Mouse (Mus musculus) liver, embryonic 15.5 days (tissue): ENCODE results near the gene Olfr78. TPM values are rescaled to one million over a fixed set of nuclear protein-coding genes. Genes with fewer than 3 reads are reported as not detected.

Experiments used
- ATAC-seq: fragments of 200-750 bp; cut with Nextera tagmentation; 2 replicates; pipeline ENCODE4 v1.8.0; 2017; ENCODE audit warnings: moderate number of reproducible peaks, mild to moderate bottlenecking, moderate library complexity; ENCODE audit not compliant: insufficient read depth
- H3K27ac ChIP-seq: fragments of 300-500 bp; sonication (generic); replicated peaks from 2 replicates; pipeline ENCODE4 v1.5.1; 2015; ENCODE audit warnings: mild to moderate bottlenecking, inconsistent platforms
- H3K27me3 ChIP-seq: fragments of 300-500 bp; sonication (generic); 2 replicates; pipeline ENCODE4 v1.6.1; 2015; ENCODE audit warnings: mild to moderate bottlenecking, inconsistent platforms
- H3K36me3 ChIP-seq: fragments of 300-500 bp; sonication (generic); replicated peaks from 2 replicates; pipeline ENCODE4 v1.6.1; 2015; ENCODE audit warnings: moderate library complexity, mild to moderate bottlenecking, inconsistent platforms
- H3K4me1 ChIP-seq: fragments of 300-500 bp; sonication (generic); replicated peaks from 2 replicates; pipeline ENCODE4 v1.6.1; 2015; ENCODE audit warnings: inconsistent platforms
- H3K4me2 ChIP-seq: fragments of 300-500 bp; sonication (generic); 2 replicates; pipeline ENCODE4 v1.6.1; 2015; ENCODE audit warnings: moderate library complexity, mild to moderate bottlenecking, inconsistent platforms
- H3K4me3 ChIP-seq: fragments of 300-500 bp; sonication (generic); replicated peaks from 2 replicates; pipeline ENCODE4 v1.5.1; 2015; ENCODE audit warnings: mild to moderate bottlenecking, inconsistent platforms
- H3K9ac ChIP-seq: fragments of 300-500 bp; sonication (generic); 2 replicates; pipeline ENCODE4 v1.6.1; 2015; ENCODE audit warnings: moderate library complexity, mild to moderate bottlenecking, inconsistent platforms
- H3K9me3 ChIP-seq: fragments of 300-500 bp; sonication (generic); replicated peaks from 2 replicates; pipeline ENCODE4 v1.6.1; 2016; ENCODE audit warnings: inconsistent platforms
- WGBS: fragments of 180-500 bp; shearing (Covaris S2); methylation state at CpG from one replicate; pipeline ENCODE4 v1.1.7; 2015; ENCODE audit warnings: mixed read lengths; ENCODE audit not compliant: insufficient replicate concordance; 5-methylcytosine and 5-hydroxymethylcytosine counted together
- polyA plus RNA-seq: library from polyadenylated mRNA; unstranded; fragments of >200 nt; fragmentation: Nextera tagmentation; extraction: Ambion mirVana; gene quantifications from 2 replicates; pipeline ENCODE4 v1.2.1, GENCODE M21; 2015

The Olfr78 gene
- not detected in 2 replicates for polyA plus RNA-seq

DNA sequence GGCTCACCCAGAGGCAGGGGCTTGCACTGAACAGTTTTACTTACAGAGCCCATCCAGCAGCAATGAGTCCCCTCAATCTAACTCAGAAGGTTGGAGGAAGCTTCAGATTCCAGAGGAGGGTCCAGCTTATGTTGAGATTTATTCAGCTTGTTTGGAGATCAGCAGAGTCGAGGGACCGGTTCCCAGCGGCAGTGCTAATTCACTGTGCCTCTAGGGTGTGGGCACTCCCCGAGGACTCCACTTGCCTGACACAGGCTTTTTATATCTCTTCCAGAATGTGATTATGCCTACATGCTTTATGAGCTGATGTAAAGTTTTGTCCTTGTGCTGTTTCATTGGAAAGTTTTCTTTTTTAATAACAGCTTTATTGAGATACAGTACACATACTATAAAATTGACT, at the start of gene Olfr78, which contains the start of gene Olfr560:
TSS of gene Olfr78 (minus strand) at position 206 of the 400 bp plus-strand sequence.
TSS of gene Olfr560 (minus strand) at position 101 of the 400 bp plus-strand sequence.
- Histone ChIP-seq H3K4me2 (no peak within 1 kb of the TSS), H3K27me3 (no peaks in the 10 kb centered on the region), H3K9me3 (no peaks in the 10 kb centered on the region), H3K36me3 (no peaks in the 10 kb centered on the region), H3K9ac (no peak within 1 kb of the TSS), H3K4me3 (no peak within 1 kb of the TSS), H3K27ac (no peak within 1 kb of the TSS), H3K4me1 (no peaks in the 10 kb centered on the region)
- WGBS: 57% methylated on average over 4 of the region's 4 CpGs
- no peak for ATAC-seq

DNA sequence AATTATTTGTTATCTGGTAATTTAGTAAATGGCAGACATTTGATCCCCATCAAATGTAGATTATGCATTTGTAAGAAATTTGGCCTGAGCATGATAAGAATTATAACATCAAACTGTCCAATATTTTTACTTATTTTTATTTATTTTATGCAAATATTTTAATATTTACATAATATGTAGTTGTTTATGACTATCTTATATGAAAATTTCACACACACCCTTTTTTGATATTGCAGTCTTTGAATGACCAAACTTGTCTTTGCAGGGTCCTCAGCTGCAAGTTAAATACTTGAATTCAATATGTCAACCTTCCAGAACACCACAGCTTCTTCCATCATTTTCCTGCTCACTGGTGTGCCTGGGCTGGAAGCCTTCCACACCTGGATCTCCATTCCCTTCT, 43.9 kb upstream of the Olfr78 start, which contains the start of gene Olfr564:
TSS of gene Olfr564 (plus strand) at position 301 of the 400 bp plus-strand sequence.
- H3K27me3 ChIP-seq: no peaks in the 10 kb centered on the region
- no peak within 1 kb of the TSS for H3K9ac ChIP-seq
- H3K4me2 ChIP-seq: no peak within 1 kb of the TSS
- H3K27ac ChIP-seq: no peak within 1 kb of the TSS
- H3K36me3 ChIP-seq: no peaks in the 10 kb centered on the region
- no peaks in the 10 kb centered on the region for H3K4me1 ChIP-seq
- H3K9me3 ChIP-seq: no peaks in the 10 kb centered on the region
- no peak for ATAC-seq
- no peak within 1 kb of the TSS for H3K4me3 ChIP-seq

DNA sequence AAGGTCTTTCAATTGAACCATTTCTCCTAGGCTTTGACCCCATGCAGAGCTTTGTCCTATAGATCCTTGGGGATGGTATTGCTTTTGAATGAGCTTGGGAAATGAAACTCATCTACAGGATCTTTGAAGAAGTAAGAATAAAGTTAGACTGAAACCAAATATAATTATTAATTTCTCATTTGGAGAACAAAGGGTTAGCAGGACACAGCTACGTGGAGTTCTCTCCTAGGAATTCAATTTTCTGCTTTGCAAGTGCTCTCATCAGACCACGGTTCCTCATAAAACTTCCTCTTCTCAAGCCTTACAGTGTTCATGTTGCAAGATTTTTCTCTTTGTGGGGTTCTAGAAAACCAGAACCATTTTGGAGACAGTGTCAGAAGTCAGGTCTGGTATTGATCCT, 11.7 kb upstream of the Olfr78 start, which contains the start of gene Olfr561:
TSS of gene Olfr561 (plus strand) at position 301 of the 400 bp plus-strand sequence.
- H3K9me3 ChIP-seq: no peaks in the 10 kb centered on the region
- H3K36me3 ChIP-seq: no peaks in the 10 kb centered on the region
- WGBS: 30% methylated on average over 2 of the region's 2 CpGs
- no peaks in the 10 kb centered on the region for H3K4me1 ChIP-seq
- ATAC-seq: no peak
- no peak within 1 kb of the TSS for H3K4me2 ChIP-seq
- no peak within 1 kb of the TSS for H3K9ac ChIP-seq
- no peak within 1 kb of the TSS for H3K4me3 ChIP-seq
- no peak within 1 kb of the TSS for H3K27ac ChIP-seq
- H3K27me3 ChIP-seq: no peaks in the 10 kb centered on the region

DNA sequence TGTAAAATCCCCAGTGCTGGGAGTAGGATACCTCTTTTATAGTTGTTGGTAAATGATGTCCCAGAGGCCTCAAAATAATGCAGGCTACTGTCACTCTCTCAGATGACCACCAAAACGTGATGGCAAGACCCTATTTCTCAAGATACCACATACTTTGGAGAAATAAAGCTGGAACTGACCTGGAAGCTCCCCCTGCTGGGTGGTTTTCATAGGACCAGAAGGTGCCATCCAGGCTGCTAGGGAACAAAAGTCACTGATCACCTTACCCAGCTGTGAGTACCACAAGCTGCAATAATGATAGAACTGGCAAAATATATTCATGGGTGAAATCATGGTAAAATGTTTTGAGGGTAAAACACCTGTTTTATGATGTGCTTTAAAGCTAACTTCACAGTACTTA, 7.2 kb downstream of the Olfr78 start:
- Histone ChIP-seq H3K4me3 (no peak overlapping the region), H3K4me2 (no peak overlapping the region), H3K9me3 (no peaks in the 10 kb centered on the region), H3K27ac (no peak overlapping the region), H3K4me1 (no peaks in the 10 kb centered on the region), H3K9ac (no peak overlapping the region), H3K27me3 (no peaks in the 10 kb centered on the region), H3K36me3 (no peaks in the 10 kb centered on the region)
- no peak for ATAC-seq
- 16% methylated on average over 1 of the region's 1 CpGs for WGBS

DNA sequence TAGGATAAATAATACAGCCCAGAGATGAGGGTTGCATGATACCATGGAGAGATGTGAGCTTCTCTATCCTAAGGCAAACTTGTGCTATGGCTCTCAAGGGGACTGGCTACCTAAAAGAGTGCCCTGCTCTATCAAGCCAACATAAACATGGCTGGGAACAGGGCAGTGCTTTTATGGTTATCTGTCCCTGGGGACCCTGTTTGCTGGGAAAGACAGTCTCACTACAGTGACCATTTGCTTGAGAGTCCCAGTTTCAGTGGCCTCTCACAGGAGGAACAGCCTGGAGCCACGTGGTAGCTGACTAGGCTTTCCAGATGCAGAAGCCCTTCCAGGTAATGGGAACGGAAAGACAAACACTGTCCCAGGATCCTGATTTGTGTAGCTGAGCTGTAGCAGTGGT, 21.6 kb downstream of the Olfr78 start:
- H3K27me3 ChIP-seq: no peaks in the 10 kb centered on the region
- WGBS: 37% methylated on average over 2 of the region's 2 CpGs
- H3K4me1 ChIP-seq: no peaks in the 10 kb centered on the region
- no peaks in the 10 kb centered on the region for H3K36me3 ChIP-seq
- ATAC-seq: no peak
- H3K4me3 ChIP-seq: no peak overlapping the region
- H3K9me3 ChIP-seq: no peaks in the 10 kb centered on the region
- H3K4me2 ChIP-seq: no peak overlapping the region
- no peak overlapping the region for H3K27ac ChIP-seq
- no peak overlapping the region for H3K9ac ChIP-seq

DNA sequence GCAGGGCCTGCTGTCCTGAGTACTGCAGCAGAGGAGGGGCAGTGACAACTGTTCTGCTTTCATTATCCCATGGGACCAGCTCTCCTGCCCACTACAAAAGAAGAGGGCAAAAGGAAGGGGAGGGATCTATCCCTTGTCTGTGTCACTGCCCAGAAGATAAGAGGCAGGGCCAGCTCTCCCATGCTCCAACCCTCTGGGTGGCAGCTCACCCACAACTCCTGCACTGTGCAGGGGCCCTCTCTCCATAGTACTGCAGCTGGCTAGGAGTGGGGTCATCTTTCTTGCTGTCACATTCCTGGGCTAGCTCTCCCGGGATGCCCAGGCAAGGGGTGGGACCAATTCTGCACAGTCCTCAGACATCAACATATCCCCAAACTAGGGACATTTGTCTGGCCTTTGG, 25.5 kb downstream of the Olfr78 start:
- no peaks in the 10 kb centered on the region for H3K36me3 ChIP-seq
- H3K9me3 ChIP-seq: no peaks in the 10 kb centered on the region
- H3K9ac ChIP-seq: no peak overlapping the region
- H3K27me3 ChIP-seq: no peaks in the 10 kb centered on the region
- no peak overlapping the region for H3K4me2 ChIP-seq
- no peak overlapping the region for H3K4me3 ChIP-seq
- no peaks in the 10 kb centered on the region for H3K4me1 ChIP-seq
- WGBS: 53% methylated on average over 1 of the region's 1 CpGs
- ATAC-seq: no peak
- H3K27ac ChIP-seq: no peak overlapping the region

DNA sequence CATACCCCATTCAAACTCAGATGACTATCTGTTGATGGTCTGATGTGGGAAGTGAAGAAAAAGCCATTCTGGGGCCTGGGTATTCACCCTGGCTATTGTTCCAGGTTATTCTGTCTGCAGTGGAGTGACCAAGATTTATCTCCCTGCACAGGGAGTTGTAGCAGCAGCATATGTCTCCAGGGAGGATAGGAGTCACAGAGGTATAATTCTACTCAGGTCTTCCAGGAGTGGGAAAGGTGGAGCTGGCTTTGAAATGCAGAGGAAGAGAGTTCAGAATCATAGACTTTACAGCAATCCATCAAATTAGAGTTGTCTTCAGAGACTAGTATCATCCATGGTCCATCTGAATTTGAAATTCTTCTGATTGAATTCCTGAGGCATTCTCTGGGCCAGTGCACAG, 31.9 kb downstream of the Olfr78 start, which contains the start of gene Olfr559:
TSS of gene Olfr559 (minus strand) at position 101 of the 400 bp plus-strand sequence.
- H3K27ac ChIP-seq: no peak within 1 kb of the TSS
- ATAC-seq: no peak
- no peaks in the 10 kb centered on the region for H3K4me1 ChIP-seq
- no peak within 1 kb of the TSS for H3K9ac ChIP-seq
- H3K9me3 ChIP-seq: no peaks in the 10 kb centered on the region
- H3K36me3 ChIP-seq: no peaks in the 10 kb centered on the region
- no peaks in the 10 kb centered on the region for H3K27me3 ChIP-seq
- no peak within 1 kb of the TSS for H3K4me3 ChIP-seq
- H3K4me2 ChIP-seq: no peak within 1 kb of the TSS

DNA sequence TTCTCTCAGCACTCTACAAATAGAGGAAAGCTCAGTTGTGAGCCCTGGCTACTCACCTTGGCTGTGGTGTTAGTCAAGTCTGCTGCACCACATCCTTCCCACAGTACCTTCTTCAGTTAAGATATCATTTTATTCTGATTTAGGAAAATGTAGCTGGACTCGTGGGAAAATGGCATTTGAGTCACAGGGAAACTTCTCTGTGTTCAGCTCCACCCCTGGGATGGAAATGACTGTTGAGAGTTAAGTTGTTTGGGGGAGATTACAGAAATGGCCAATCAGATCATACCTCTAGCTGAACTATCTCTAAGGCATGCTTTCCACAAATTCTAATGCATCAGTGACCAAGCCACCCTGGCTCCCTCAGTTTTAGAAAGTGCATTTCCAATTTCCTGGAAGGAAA, 40.3 kb downstream of the Olfr78 start, which contains the start of gene Olfr33:
TSS of gene Olfr33 (minus strand) at position 101 of the 400 bp plus-strand sequence.
- ATAC-seq: no peak
- H3K27me3 ChIP-seq: no peaks in the 10 kb centered on the region
- H3K27ac ChIP-seq: no peak within 1 kb of the TSS
- H3K9ac ChIP-seq: no peak within 1 kb of the TSS
- no peaks in the 10 kb centered on the region for H3K36me3 ChIP-seq
- H3K4me3 ChIP-seq: no peak within 1 kb of the TSS
- no peaks in the 10 kb centered on the region for H3K9me3 ChIP-seq
- no peaks in the 10 kb centered on the region for H3K4me1 ChIP-seq
- H3K4me2 ChIP-seq: no peak within 1 kb of the TSS
- WGBS: 21% methylated on average over 1 of the region's 1 CpGs

DNA sequence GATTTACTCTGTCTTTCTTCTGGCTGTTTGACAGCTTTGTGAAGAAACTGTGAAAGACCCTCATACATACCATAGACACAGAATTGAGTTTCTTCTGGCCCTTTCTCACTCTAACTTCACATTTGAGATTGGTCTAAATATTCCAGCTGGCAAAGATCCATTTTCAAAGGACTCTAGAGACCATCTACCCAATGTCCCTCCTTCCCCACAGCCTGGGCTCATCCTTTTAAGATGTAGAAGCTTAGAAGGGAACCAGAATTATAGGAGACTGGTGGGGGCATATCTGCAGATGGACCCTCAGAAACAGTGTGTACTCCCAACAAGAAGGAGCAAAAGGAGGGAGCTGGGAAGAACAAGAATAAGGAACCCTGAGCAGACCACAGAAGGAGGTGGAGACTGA, 57.4 kb downstream of the Olfr78 start, which contains the start of gene Olfr558:
TSS of gene Olfr558 (plus strand) at position 301 of the 400 bp plus-strand sequence.
- Histone ChIP-seq H3K4me1 (no peaks in the 10 kb centered on the region), H3K4me2 (no peak within 1 kb of the TSS), H3K27me3 (no peaks in the 10 kb centered on the region), H3K9ac (no peak within 1 kb of the TSS), H3K9me3 (no peaks in the 10 kb centered on the region), H3K27ac (no peak within 1 kb of the TSS), H3K36me3 (no peaks in the 10 kb centered on the region), H3K4me3 (no peak within 1 kb of the TSS)
- no peak for ATAC-seq

DNA sequence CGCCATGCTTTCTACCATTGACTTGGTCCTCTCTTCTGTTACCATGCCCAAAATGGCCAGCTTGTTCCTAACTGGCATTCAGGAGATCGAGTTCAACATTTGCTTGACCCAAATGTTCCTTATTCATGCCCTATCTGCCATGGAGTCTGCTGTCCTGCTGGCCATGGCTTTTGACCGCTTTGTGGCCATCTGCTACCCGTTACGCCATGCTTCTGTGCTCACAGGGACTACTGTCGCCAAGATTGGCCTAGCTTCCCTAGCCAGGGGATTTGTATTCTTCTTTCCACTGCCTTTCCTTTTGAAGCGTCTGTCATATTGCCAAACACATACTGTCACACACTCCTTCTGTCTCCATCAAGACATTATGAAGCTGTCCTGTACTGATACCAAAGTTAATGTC, 60.8 kb downstream of the Olfr78 start:
- no peak overlapping the region for H3K9ac ChIP-seq
- H3K4me2 ChIP-seq: no peak overlapping the region
- 62% methylated on average over 7 of the region's 7 CpGs for WGBS
- no peaks in the 10 kb centered on the region for H3K27me3 ChIP-seq
- no peak for ATAC-seq
- no peak overlapping the region for H3K4me3 ChIP-seq
- no peaks in the 10 kb centered on the region for H3K36me3 ChIP-seq
- no peak overlapping the region for H3K27ac ChIP-seq
- no peaks in the 10 kb centered on the region for H3K9me3 ChIP-seq
- no peaks in the 10 kb centered on the region for H3K4me1 ChIP-seq

DNA sequence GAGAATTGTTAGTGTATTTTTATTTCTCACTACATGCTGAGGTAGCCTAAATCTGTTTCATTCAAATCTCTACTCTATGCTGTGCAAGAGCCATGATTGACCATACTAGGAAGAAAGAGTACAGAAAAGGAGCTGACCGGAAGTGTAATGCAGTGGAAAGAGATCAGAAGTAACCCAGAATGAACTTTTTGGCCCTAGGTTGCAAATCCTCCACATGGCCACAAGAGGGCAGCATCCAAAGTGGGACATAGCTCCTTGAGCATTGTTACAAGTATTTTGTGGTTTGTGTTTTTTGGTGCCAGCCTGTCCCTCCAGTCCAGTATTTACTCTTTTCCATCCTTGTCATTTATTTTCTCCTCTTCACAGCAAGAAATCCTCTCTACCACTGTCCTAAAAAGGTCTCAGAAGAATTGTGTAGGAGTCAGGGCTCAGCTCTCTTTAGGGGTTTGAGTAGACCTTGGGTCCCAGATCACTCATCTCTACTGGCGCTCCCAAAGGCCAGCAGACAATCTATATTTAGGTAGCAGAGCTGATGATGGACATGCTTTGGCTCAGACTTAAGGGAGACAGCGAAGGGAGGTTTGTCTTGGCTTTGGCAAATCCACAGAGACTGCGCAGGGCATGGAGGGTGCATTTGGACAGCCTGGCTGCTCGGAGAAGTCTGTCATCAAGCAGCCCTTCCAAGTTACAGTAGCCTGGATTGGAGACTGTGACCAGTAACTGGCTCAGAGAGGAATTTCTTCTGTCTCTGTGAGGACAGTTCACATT, 63.7 kb downstream of the Olfr78 start, which contains the start of gene Olfr557:
TSS of gene Olfr557 (plus strand) at position 553 of the 768 bp plus-strand sequence.
- Histone ChIP-seq H3K4me1 (no peaks in the 10 kb centered on the region), H3K4me3 (no peak within 1 kb of the TSS), H3K27me3 (no peaks in the 10 kb centered on the region), H3K9ac (no peak within 1 kb of the TSS), H3K4me2 (no peak within 1 kb of the TSS), H3K27ac (no peak within 1 kb of the TSS), H3K36me3 (no peaks in the 10 kb centered on the region), H3K9me3 (no peaks in the 10 kb centered on the region)
- ATAC-seq: no peak
- WGBS: 63% methylated on average over 5 of the region's 5 CpGs
